Mouse (Mus musculus) liver, embryonic 14.5 days (tissue): ENCODE measurements at regions not wholly inside any gene's neighbourhood (a gene's known extent, or its start where the extent isn't known, plus 50 kb on each side); places are given as distances from the start of the nearest gene placed in this dataset.
"Not testable (repeated sequence)": the region's sequence is repeated elsewhere in the genome, so short reads cannot be mapped to it uniquely, and the experiment has no call there.

Experiments
- ATAC-seq: fragments of 200-750 bp; cut with Nextera tagmentation; 2 replicates; pipeline ENCODE4 v1.8.0; 2017; ENCODE audit warnings: moderate number of reproducible peaks, mild to moderate bottlenecking, moderate library complexity; ENCODE audit not compliant: insufficient read depth
- DNase-seq, 3 experiments: peaks; one replicate each; pipeline ENCODE4 v3.0.0-alpha.2; 2012 to 2013; ENCODE audit warnings: low read depth in 3 of 3, low spot score in 3 of 3
- H3K27ac ChIP-seq: fragments of 300-500 bp; sonication (generic); 2 replicates; pipeline ENCODE4 v1.5.1; 2014; ENCODE audit warnings: moderate library complexity, mild to moderate bottlenecking, control low read depth, inconsistent platforms
- H3K27me3 ChIP-seq: fragments of 300-500 bp; sonication (generic); 2 replicates; pipeline ENCODE4 v1.6.1; 2014; ENCODE audit warnings: mild to moderate bottlenecking, low read length, moderate library complexity; ENCODE audit not compliant: control insufficient read depth, insufficient read depth
- H3K36me3 ChIP-seq: fragments of 300-500 bp; sonication (generic); replicated peaks from 2 replicates; pipeline ENCODE4 v1.6.1; 2014; ENCODE audit warnings: low read depth; ENCODE audit not compliant: control insufficient read depth, insufficient read depth
- H3K4me1 ChIP-seq, 2 experiments: fragments of 200-500 bp in 1 of 2; fragments of 300-500 bp in 1 of 2; sonication (generic) in 1 of 2; replicated peaks; 2 replicates each; pipeline ENCODE4 v1.6.1; 2012 to 2014; ENCODE audit warnings: antibody characterized with exemption in 1 of 2, inconsistent platforms in 1 of 2, low read length in 1 of 2; ENCODE audit not compliant: control insufficient read depth in 2 of 2, insufficient read depth in 2 of 2
- H3K4me2 ChIP-seq: fragments of 300-500 bp; sonication (generic); 2 replicates; pipeline ENCODE4 v1.6.1; 2014; ENCODE audit warnings: low read depth, mild to moderate bottlenecking, control low read depth, moderate library complexity
- H3K4me3 ChIP-seq, 2 experiments: fragments of 200-500 bp in 1 of 2; fragments of 300-500 bp in 1 of 2; sonication (generic) in 1 of 2; 2 replicates each; pipeline ENCODE4 v1.5.1; 2012 to 2014; ENCODE audit warnings: low read depth in 2 of 2, low read length in 2 of 2, mild to moderate bottlenecking in 2 of 2, control low read depth in 1 of 2, inconsistent platforms in 1 of 2, moderate library complexity in 1 of 2; ENCODE audit not compliant: insufficient read depth in 1 of 2
- H3K9ac ChIP-seq: fragments of 300-500 bp; sonication (generic); replicated peaks from 2 replicates; pipeline ENCODE4 v1.6.1; 2014; ENCODE audit warnings: mild to moderate bottlenecking, control low read depth, moderate library complexity
- H3K9me3 ChIP-seq: fragments of 300-500 bp; sonication (generic); 2 replicates; pipeline ENCODE4 v1.6.1; 2016; ENCODE audit warnings: low read length, mixed read lengths; ENCODE audit not compliant: control insufficient read depth
- CTCF ChIP-seq: IDR thresholded peaks from 2 replicates; pipeline ENCODE4 v1.5.1; 2016; ENCODE audit warnings: antibody characterized with exemption, low read depth, control low read depth
- EP300 ChIP-seq: IDR thresholded peaks from 2 replicates; pipeline ENCODE4 v1.6.1; 2016; ENCODE audit warnings: antibody characterized with exemption, low read depth
- WGBS: fragments of 180-500 bp; shearing (Covaris S2); extraction: QIAGEN DNeasy Blood & Tissue Kit; methylation state at CpG from one replicate; pipeline ENCODE4 v1.1.7; 2014; ENCODE audit not compliant: insufficient replicate concordance; 5-methylcytosine and 5-hydroxymethylcytosine counted together

DNA sequence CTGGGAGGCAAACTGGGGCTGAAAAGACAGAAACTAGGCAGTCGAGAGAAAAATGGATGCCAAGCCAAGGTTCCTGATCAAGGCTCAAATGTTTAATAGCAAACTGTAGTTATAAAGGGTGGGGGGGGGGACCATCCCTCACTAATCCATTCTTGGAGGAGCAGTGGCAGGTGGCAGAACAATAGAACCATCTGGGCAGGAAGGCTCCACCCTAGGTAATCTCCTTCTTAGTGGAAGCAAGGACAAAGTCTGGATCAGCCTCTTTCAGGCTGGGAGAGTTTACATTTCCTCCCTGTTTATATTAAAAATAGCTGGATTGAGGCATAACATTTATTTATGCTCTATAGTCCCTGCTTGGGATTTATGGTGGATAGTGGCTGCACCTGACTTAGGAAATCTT lies 180.8 kb downstream of the Cdh9 start:
- H3K4me2 ChIP-seq = no peak overlapping the region
- no peak for ATAC-seq
- no peaks in the 10 kb centered on the region for H3K27me3 ChIP-seq
- no peak overlapping the region for H3K4me3 ChIP-seq
- no peaks in the 10 kb centered on the region for H3K9me3 ChIP-seq
- H3K9ac ChIP-seq = no peak overlapping the region
- TF ChIP-seq EP300 = no peak
- TF ChIP-seq CTCF = no peak
- H3K4me1 ChIP-seq = no peaks in the 10 kb centered on the region
- no peaks in the 10 kb centered on the region for H3K36me3 ChIP-seq
- no peak overlapping the region for H3K27ac ChIP-seq
- no peak for DNase-seq
- 56% methylated on average over 1 of the region's 1 CpGs for WGBS

- not testable (repeated sequence) for ATAC-seq, H3K4me2 ChIP-seq, H3K9me3 ChIP-seq, DNase-seq, H3K4me1 ChIP-seq, H3K27me3 ChIP-seq, H3K36me3 ChIP-seq, H3K9ac ChIP-seq, H3K27ac ChIP-seq, H3K4me3 ChIP-seq
- WGBS = 64% methylated on average over 3 of the region's 3 CpGs
These were observed 181.4 kb downstream of the Cdh9 start for GRCm38 (mm10) chr15:16909941-16910340.

DNA sequence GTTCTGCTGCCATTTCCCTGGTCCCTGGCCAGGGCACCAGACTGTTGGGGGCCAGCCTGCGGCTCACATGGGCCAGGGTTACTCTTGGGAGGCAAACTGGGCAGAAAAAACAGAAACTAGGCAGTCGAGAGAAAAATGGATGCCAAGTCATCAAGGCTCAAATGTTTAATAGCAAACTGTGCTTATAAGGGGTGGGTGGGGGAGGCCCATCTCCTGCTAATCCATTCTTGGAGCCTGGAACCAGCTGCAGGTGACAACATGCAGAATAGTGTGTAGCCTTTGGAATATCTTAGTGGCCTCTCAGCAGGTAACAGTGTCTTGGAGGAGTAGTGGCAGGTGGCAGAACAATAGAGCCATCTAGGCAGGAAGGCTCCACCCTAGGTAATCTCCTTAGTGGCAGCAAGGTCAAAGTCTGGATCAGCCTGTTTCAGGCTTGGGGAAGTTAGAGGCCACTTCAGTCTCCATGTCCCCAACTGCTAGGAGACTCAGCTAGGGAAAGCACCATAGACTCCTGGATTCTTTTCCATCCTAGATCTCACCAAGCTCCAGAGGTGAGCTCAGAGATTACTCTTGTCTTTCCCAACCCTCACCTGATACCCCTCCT lies 186.5 kb downstream of the Cdh9 start:
- Histone ChIP-seq H3K4me1 (no peaks in the 10 kb centered on the region), H3K27me3 (no peaks in the 10 kb centered on the region), H3K27ac (no peak overlapping the region), H3K36me3 (no peaks in the 10 kb centered on the region), H3K9ac (no peak overlapping the region), H3K4me2 (no peak overlapping the region), H3K4me3 (no peak overlapping the region), H3K9me3 (no peaks in the 10 kb centered on the region)
- DNase-seq = no peak
- 50% methylated on average over 2 of the region's 2 CpGs for WGBS
- no peak for ATAC-seq
- TF ChIP-seq EP300 (no peak), CTCF (no peak)

DNA sequence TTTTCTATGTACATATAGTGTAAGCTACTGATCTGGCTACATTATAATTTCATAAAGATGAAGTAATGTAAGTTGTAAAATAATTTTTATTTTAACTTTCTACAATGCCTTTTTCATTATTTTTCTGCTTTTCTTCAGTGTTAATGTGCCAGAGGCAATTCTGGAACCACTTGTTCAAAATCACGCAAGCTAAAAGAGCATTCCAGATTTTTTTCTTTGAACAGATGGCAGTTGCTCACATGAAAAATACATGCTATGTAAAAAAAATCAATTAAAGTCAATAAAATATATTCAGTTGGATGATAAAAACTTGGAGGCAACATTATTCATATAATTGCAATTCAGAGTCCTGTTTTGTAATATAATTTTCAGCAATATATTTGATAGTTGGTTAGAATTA lies 194.7 kb downstream of the Cdh9 start:
- no peak overlapping the region for H3K27ac ChIP-seq
- no peak overlapping the region for H3K9ac ChIP-seq
- no peak for TF ChIP-seq CTCF
- no peak for TF ChIP-seq EP300
- H3K36me3 ChIP-seq = no peaks in the 10 kb centered on the region
- no peaks in the 10 kb centered on the region for H3K27me3 ChIP-seq
- DNase-seq = no peak
- WGBS = 86% methylated on average over 1 of the region's 1 CpGs
- H3K4me1 ChIP-seq = no peaks in the 10 kb centered on the region
- H3K4me3 ChIP-seq = no peak overlapping the region
- ATAC-seq = no peak
- H3K9me3 ChIP-seq = no peaks in the 10 kb centered on the region
- H3K4me2 ChIP-seq = no peak overlapping the region

DNA sequence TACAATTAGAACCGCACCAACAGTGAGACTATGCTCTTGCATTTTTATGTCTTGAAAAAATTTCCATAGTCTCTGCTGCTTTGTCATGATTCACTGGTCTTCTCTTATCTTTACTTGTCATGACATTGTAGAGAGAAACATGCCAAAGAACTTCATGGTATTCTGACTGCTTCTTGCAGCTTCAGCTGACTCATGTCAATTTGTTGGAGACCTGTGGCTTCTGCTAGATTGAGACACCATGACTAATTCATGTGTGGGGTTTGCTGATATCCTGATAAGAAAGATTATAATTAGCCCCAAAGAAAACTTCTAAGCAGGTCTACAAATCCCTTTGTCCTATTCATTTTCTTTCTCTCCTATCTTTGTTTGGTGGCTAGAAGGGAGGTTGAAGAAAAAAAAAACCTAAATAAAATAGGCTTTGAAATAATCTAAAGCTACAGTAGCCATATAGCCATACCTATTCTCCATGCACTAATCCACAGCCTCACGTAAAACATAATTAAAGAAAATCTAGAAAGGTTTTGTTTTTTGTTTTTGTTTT lies 204.7 kb downstream of the Cdh9 start:
- TF ChIP-seq EP300 = no peak
- no peak for TF ChIP-seq CTCF
- WGBS = 51% methylated on average over 2 of the region's 2 CpGs
- no peaks in the 10 kb centered on the region for H3K4me1 ChIP-seq
- H3K9ac ChIP-seq = no peak overlapping the region
- H3K27ac ChIP-seq = no peak overlapping the region
- no peaks in the 10 kb centered on the region for H3K9me3 ChIP-seq
- no peak for DNase-seq
- H3K27me3 ChIP-seq = no peaks in the 10 kb centered on the region
- H3K4me3 ChIP-seq = no peak overlapping the region
- H3K36me3 ChIP-seq = no peaks in the 10 kb centered on the region
- no peak for ATAC-seq
- H3K4me2 ChIP-seq = no peak overlapping the region
